Mouse (Mus musculus) hindbrain, embryonic 12.5 days (tissue): ENCODE measurements around the gene Plch2. TPM values are rescaled to one million over a fixed set of nuclear protein-coding genes. Genes with fewer than 3 reads are reported as not detected.
A peak's percentile ranks its signal among the peaks of the same experiment; 100 is the strongest.

Experiments used
- ATAC-seq: fragments of 200-750 bp; cut with Nextera tagmentation; 2 replicates; pipeline ENCODE4 v1.8.0; 2017; ENCODE audit warnings: moderate TSS enrichment; ENCODE audit not compliant: low FRiP score
- H3K27ac ChIP-seq: fragments of 300-500 bp; sonication (generic); 2 replicates; pipeline ENCODE4 v1.5.1; 2016; ENCODE audit warnings: mild to moderate bottlenecking
- H3K27me3 ChIP-seq: fragments of 300-500 bp; sonication (generic); 2 replicates; pipeline ENCODE4 v1.6.1; 2016; ENCODE audit warnings: mild to moderate bottlenecking
- H3K36me3 ChIP-seq: fragments of 300-500 bp; sonication (generic); 2 replicates; pipeline ENCODE4 v1.6.1; 2016; ENCODE audit warnings: mild to moderate bottlenecking
- H3K4me1 ChIP-seq: fragments of 300-500 bp; sonication (generic); 2 replicates; pipeline ENCODE4 v1.6.1; 2016
- H3K4me2 ChIP-seq: fragments of 300-500 bp; sonication (generic); replicated peaks from 2 replicates; pipeline ENCODE4 v1.6.1; 2016; ENCODE audit warnings: mild to moderate bottlenecking
- H3K4me3 ChIP-seq: fragments of 300-500 bp; sonication (generic); 2 replicates; pipeline ENCODE4 v1.5.1; 2016; ENCODE audit warnings: mild to moderate bottlenecking
- H3K9ac ChIP-seq: fragments of 300-500 bp; sonication (generic); 2 replicates; pipeline ENCODE4 v1.6.1; 2016; ENCODE audit warnings: mild to moderate bottlenecking, moderate library complexity
- H3K9me3 ChIP-seq: fragments of 300-500 bp; sonication (generic); replicated peaks from 2 replicates; pipeline ENCODE4 v1.6.1; 2016; ENCODE audit warnings: mild to moderate bottlenecking
- WGBS: fragments of 180-500 bp; shearing (Covaris S2); methylation state at CpG from one replicate; pipeline ENCODE4 v1.1.7; 2016; 5-methylcytosine and 5-hydroxymethylcytosine counted together
- polyA plus RNA-seq: library from polyadenylated mRNA; unstranded; fragments of >200 nt; fragmentation: Nextera tagmentation; extraction: Ambion mirVana; gene quantifications from 2 replicates; pipeline ENCODE4 v1.2.1, GENCODE M21; 2016

The Plch2 gene
- polyA plus RNA-seq, 1 experiment from 2014 or later = 5.5 TPM

DNA sequence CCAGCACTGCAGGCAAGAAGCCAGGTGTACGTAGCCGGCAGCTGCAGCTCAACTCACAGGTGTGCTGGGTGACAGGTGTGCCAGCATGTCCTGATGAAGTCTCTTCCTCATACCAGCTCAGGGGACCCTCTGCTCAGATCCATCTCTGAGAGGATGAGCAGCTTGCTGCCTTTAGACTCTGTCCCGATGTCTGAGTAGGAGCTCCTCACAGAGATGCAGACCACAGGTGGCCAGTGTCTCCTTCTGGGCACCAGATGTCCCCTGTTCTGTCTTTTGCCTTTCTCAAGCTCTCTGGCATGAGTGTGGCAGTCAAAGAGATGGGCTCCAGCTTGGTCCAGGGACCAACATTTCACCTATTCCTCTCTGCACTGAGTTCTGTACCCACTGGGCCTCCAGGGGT, 48.9 kb downstream of the Plch2 start:
- peaks cover 3% of the 10 kb centered on the region; the same call in 1 of the 2 replicates for H3K27me3 ChIP-seq
- no peak overlapping the region for H3K27ac ChIP-seq
- H3K4me3 ChIP-seq = no peak overlapping the region
- 87% methylated on average over 3 of the region's 3 CpGs for WGBS
- no peak overlapping the region for H3K4me2 ChIP-seq
- peaks cover 7% of the 10 kb centered on the region for H3K4me1 ChIP-seq
- no peaks in the 10 kb centered on the region for H3K9me3 ChIP-seq
- H3K9ac ChIP-seq = no peak overlapping the region
- ATAC-seq = no peak
- H3K36me3 ChIP-seq = no peaks in the 10 kb centered on the region

DNA sequence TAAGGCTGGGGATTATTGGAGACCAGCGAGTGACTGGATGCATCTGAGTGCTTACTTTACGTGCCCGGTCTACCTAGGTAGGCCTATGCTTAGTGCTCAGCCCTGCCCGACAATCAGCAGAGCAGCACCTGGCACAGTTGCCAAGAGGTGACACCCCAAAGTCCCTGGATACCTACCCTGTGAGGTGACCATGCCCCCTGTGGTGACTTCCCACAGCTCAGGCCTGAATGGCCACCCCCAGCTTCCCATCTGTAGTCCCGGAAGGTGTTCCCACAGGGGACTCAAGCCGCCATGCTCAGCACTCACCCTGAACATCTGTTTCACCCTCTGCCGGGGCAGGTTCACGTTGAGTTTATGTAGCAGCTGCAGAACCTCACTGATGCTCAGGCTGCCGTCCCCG, 50.3 kb downstream of the Plch2 start:
- Histone ChIP-seq H3K9me3 (no peaks in the 10 kb centered on the region), H3K4me1 (peaks cover 5% of the 10 kb centered on the region; the same call in 1 of the 2 replicates), H3K4me3 (no peak overlapping the region), H3K9ac (no peak overlapping the region), H3K27ac (no peak overlapping the region), H3K4me2 (no peak overlapping the region), H3K36me3 (no peaks in the 10 kb centered on the region), H3K27me3 (peaks cover 3% of the 10 kb centered on the region; the same call in 1 of the 2 replicates)
- WGBS = 49% methylated on average over 10 of the region's 10 CpGs
- ATAC-seq = no peak

DNA sequence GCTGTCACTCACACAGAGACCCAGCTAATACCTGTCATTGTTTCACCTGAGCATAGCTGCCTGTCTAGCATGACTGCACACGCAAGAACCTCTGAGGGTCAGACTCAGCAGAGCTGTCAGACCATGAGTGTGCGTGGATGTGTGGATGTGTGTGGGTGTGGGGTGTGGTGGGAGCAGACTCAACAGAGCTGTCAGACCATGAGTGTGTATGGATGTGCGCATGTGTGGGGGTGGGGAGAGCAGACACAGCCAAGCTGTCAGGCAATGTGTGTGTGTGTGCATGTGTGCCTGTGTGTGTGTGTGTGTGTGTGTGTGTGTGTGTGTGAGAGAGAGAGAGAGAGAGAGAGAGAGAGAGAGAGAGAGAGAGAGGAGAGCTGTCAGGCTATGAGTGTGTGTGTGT, 51.3 kb downstream of the Plch2 start:
- peaks cover 7% of the 10 kb centered on the region for H3K27me3 ChIP-seq
- H3K9ac ChIP-seq = peak overlapping the region; percentile 6; the same call in 1 of the 2 replicates
- H3K4me1 ChIP-seq = peaks cover 5% of the 10 kb centered on the region; the same call in 1 of the 2 replicates
- no peak overlapping the region for H3K4me2 ChIP-seq
- WGBS = 93% methylated on average over 3 of the region's 3 CpGs
- H3K9me3 ChIP-seq = no peaks in the 10 kb centered on the region
- no peaks in the 10 kb centered on the region for H3K36me3 ChIP-seq
- no peak overlapping the region for H3K4me3 ChIP-seq
- H3K27ac ChIP-seq = no peak overlapping the region
- ATAC-seq = no peak

DNA sequence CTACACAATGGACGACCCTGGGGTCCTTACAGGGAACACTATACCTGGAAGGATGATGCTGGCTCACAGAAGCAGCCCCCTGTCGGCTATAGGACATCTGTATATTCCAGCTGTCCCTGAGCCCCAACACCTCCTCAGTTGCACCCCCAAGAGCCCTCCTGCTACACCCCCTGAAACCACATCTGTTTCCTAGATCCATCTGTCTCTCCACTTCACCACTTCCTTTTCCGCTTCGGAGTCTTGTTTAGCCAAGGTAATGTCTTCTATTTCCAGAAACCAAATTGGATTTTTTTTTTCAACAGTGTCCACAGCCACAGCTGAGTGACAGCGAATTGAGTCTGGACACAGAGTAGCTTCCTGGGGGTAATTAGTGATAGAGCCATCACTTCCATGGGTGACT, 57.2 kb downstream of the Plch2 start:
- WGBS = 81% methylated on average over 5 of the region's 5 CpGs
- ATAC-seq = no peak
- Histone ChIP-seq H3K27ac (no peak overlapping the region), H3K9ac (no peak overlapping the region), H3K9me3 (no peaks in the 10 kb centered on the region), H3K4me1 (peaks cover 20% of the 10 kb centered on the region), H3K36me3 (no peaks in the 10 kb centered on the region), H3K27me3 (peaks cover 7% of the 10 kb centered on the region; the same call in 1 of the 2 replicates), H3K4me2 (no peak overlapping the region), H3K4me3 (no peak overlapping the region)

DNA sequence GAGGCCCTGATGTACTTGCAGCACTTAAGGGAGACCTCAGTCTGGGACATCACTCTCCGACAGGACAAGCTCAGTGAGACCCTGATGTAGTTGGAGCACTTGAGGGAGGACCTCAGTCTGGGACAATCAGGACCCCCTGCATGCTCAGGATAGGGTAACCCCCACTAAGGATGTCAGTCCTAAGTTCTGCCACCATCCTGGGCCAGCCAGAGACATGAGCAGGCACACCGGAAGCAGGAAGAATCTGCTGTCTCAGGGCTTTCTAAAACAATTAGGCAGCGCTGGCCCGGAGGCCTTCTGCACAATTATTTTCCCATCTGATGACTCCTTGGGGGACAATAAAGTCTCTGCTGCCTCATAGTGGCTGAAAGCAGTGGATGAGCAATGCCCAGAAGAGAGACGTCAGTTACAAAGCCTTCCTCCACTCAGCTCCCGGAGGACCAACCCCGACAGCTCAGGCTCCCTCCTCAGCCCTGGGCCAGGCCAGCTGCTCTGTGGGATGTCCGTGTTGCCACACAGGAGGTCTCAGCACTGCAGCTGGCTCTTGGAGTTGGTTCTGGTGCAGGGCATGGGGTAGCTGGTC, 59.9 kb downstream of the Plch2 start:
- Histone ChIP-seq H3K36me3 (no peaks in the 10 kb centered on the region), H3K4me2 (no peak overlapping the region), H3K4me3 (no peak overlapping the region), H3K4me1 (peaks cover 24% of the 10 kb centered on the region), H3K9ac (0 out of 2 replicates have a peak overlapping the region, but pooled peaks have one; percentile 20), H3K27me3 (peaks cover 7% of the 10 kb centered on the region; the same call in 1 of the 2 replicates), H3K9me3 (no peaks in the 10 kb centered on the region), H3K27ac (0 out of 2 replicates have a peak overlapping the region, but pooled peaks have one; percentile 30)
- WGBS = 26% methylated on average over 8 of the region's 8 CpGs
- ATAC-seq = peak; percentile 56; the same call in 1 of the 2 replicates

DNA sequence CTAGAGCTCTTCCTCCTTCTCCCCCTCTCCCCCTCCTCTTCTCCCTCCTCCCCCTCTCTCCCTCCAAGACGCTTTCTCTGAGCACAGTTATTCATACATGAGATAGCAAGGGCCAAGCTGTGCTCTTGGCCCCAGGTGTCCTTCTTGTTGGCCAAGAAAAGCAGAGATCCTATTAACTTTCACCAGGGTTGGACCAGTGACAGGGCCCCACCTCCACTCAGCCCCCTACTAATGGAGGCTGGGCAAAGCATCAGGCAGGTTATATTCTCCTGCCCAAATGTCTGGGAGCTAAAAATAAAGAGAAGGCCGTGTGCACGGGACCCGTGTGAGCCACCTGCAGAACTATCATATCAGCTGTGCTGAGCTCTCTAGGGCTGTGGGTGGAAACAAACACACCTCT, 61.7 kb downstream of the Plch2 start:
- H3K4me2 ChIP-seq = no peak overlapping the region
- H3K9me3 ChIP-seq = no peaks in the 10 kb centered on the region
- H3K27me3 ChIP-seq = peaks cover 7% of the 10 kb centered on the region; the same call in 1 of the 2 replicates
- WGBS = 77% methylated on average over 4 of the region's 4 CpGs
- H3K4me1 ChIP-seq = peaks cover 19% of the 10 kb centered on the region
- H3K36me3 ChIP-seq = no peaks in the 10 kb centered on the region
- no peak overlapping the region for H3K4me3 ChIP-seq
- no peak overlapping the region for H3K27ac ChIP-seq
- ATAC-seq = no peak
- no peak overlapping the region for H3K9ac ChIP-seq

DNA sequence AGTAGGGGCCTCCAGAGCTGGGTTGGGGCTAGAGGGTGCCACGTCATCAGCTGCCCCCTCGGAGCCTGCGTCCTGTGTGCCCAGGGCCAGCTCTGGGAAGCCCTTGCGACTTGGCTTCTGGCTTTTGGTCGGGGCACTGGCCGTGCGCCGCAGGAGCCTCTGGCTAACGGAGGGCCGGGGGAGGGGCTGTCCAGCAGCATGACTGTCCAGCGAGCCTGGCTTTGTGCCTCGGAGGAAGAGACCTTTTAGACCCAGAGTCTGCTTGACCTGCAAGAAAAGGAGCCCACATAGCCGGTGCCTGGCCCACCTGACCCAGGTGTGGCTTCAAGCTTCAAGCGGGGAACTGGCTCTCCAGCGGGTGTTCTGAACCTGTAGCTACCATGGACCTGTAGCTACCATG, 69.8 kb downstream of the Plch2 start:
- no peak overlapping the region for H3K4me3 ChIP-seq
- H3K36me3 ChIP-seq = no peaks in the 10 kb centered on the region
- H3K4me1 ChIP-seq = peaks cover 19% of the 10 kb centered on the region
- no peak overlapping the region for H3K27ac ChIP-seq
- WGBS = 64% methylated on average over 15 of the region's 15 CpGs
- no peak overlapping the region for H3K9ac ChIP-seq
- no peaks in the 10 kb centered on the region for H3K9me3 ChIP-seq
- no peak overlapping the region for H3K4me2 ChIP-seq
- peaks cover 21% of the 10 kb centered on the region; the same call in 1 of the 2 replicates for H3K27me3 ChIP-seq
- ATAC-seq = no peak

DNA sequence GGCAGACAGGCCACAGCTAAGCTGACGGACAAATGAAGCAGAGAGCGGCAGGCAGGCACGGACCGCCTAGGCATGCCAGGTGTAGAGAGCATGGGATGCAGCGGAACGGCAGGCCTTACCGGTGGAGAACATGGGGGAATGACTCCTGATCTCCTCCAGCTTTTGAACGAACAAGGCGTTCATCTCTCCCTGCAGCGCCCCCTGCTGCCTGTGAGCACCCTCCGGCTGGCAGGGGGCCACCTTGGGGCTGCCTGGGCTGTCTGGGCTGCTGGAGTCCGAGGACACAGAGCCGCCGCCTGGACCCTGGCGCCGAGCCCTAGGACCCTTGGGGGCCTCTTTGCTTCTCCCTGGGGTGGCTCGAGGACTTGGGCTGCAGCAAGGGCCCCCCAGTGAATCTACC, 70.5 kb downstream of the Plch2 start:
- no peaks in the 10 kb centered on the region for H3K9me3 ChIP-seq
- H3K4me1 ChIP-seq = peaks cover 21% of the 10 kb centered on the region
- 0 out of 2 replicates have a peak overlapping the region, but pooled peaks have one; percentile 29 for H3K9ac ChIP-seq
- H3K36me3 ChIP-seq = peaks cover 4% of the 10 kb centered on the region
- H3K27ac ChIP-seq = no peak overlapping the region
- 24% methylated on average over 17 of the region's 17 CpGs for WGBS
- no peak overlapping the region for H3K4me3 ChIP-seq
- H3K4me2 ChIP-seq = peak overlapping the region; percentile 27; the same call in 1 of the 2 replicates
- ATAC-seq = no peak
- peaks cover 19% of the 10 kb centered on the region; the same call in 1 of the 2 replicates for H3K27me3 ChIP-seq

DNA sequence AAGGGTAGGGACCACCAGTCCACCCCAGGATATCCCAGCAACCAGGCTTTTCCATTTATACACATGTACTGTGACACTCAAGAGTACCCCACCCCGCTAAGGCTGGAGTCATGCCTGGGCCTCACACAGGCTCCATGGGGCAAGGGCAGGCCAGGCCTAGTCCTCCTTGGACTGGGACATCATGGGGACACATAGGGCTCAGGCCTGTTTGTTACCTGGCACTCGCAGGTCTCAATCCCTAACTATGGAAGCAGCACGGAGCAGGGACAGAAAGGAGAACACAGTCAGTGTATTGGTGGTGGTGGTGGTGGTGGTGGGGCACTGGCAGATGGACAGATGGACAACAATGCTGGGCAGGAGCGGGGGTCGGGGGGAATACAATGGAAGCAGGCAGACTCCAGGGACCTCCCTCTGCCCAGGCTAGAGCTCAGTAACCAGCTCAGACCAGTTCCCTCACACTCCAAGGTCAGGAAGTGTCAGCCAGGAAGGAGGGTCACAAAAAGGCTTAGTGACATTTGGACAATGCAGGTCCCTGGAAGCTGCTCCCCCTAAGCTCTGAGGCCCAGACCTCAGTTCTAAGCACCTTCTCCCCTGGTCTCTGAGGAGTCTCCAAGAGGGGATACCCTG, 71.3 kb downstream of the Plch2 start:
- Histone ChIP-seq H3K4me3 (no peak overlapping the region), H3K9me3 (no peaks in the 10 kb centered on the region), H3K27ac (no peak overlapping the region), H3K27me3 (peaks cover 18% of the 10 kb centered on the region; the same call in 1 of the 2 replicates), H3K4me1 (peaks cover 21% of the 10 kb centered on the region), H3K9ac (0 out of 2 replicates have a peak overlapping the region, but pooled peaks have one; percentile 29), H3K36me3 (peaks cover 12% of the 10 kb centered on the region), H3K4me2 (no peak overlapping the region)
- 57% methylated on average over 5 of the region's 5 CpGs for WGBS
- no peak for ATAC-seq

DNA sequence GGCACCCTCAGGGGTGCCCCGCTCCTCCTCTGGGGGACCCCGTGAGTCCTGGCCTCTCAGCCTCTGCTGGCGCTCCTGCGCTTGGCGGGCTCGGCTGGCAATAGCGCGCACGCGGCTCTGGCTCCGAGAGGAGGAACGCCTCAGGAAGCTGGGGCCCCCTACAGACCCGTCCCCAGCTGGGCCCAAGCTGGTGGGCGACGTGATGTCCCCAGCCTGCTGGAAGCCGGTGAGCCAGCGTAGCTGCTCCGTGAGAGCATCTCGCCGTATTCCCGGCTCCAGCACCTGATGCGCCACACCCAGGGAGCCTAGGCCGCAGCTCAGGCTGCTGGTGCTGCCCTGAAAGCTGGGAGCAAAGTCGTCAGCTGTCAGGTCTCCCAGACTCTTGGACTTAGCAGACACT, 72.8 kb downstream of the Plch2 start:
- Histone ChIP-seq H3K4me2 (no peak overlapping the region; the same call in 1 of the 2 replicates), H3K36me3 (peaks cover 27% of the 10 kb centered on the region), H3K4me3 (no peak overlapping the region), H3K4me1 (peaks cover 21% of the 10 kb centered on the region), H3K27me3 (peaks cover 18% of the 10 kb centered on the region; the same call in 1 of the 2 replicates), H3K27ac (no peak overlapping the region), H3K9me3 (no peaks in the 10 kb centered on the region), H3K9ac (0 out of 2 replicates have a peak overlapping the region, but pooled peaks have one; percentile 36)
- no peak for ATAC-seq
- WGBS = 26% methylated on average over 24 of the region's 24 CpGs

DNA sequence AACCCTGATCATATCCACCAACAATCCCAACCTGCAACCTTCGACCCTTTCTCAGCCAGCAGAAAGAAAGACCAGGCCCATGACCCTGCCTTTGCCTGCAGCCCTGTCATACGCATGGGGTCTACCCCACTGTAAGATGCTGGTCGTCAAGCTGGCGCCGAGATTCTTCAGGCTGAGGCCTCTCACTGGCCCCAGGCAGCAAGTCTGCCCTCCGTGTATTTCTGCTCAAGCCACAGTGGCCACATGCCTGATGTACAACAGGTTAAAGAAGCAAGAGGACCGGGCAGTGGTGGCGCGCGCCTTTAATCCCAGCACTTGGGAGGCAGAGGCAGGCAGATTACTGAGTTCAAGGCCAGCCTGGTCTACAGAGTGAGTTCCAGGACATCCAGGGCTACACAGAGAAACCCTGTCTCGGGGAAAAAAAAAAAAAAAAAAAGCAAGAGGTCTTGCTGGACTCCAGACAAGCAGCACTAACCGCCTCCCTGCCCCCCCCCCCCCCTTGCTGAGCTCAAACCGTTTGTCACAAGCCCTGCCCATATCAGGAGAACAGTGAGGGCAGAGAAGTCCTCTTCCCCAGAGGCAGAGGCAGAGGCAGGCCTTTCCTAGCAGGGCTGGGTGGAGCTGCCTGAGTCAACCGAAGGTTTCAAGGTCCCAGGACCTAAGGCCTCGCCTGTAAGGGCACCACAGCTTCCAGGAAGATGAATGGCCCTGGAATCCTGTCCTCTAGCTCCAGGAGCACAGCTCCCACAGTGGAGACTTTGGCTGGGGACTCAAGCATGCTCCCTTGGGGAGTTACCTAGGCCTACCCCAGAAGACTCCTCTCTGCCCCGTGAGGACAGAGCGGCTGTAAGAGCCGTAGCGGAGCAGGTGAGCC, 74.1 kb downstream of the Plch2 start:
- WGBS = 76% methylated on average over 19 of the region's 19 CpGs
- H3K4me3 ChIP-seq = no peak overlapping the region
- peaks cover 21% of the 10 kb centered on the region for H3K4me1 ChIP-seq

DNA sequence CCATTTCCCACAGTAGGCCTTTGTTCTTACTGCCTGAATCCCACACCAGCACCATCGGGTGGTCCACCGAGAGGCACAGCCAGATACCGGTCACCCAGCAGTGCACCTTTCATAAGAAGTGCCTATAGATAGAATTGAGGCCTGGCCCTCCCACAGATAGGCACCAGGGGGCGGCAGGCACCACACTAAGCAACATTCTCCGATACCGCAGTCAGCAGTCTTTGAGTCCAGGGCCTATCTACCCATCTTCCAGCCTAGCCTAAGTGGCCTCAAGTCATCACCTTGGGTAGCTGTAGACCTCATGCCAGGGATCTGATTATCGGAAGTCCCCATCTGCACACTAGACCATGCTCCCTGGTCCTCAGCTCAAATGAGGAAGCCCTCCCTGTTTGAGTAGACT, 75.1 kb downstream of the Plch2 start:
- Histone ChIP-seq H3K36me3 (peaks cover 50% of the 10 kb centered on the region), H3K27ac (no peak overlapping the region), H3K4me1 (peaks cover 21% of the 10 kb centered on the region), H3K4me2 (no peak overlapping the region), H3K27me3 (peaks cover 18% of the 10 kb centered on the region; the same call in 1 of the 2 replicates), H3K4me3 (no peak overlapping the region), H3K9me3 (no peaks in the 10 kb centered on the region), H3K9ac (no peak overlapping the region)
- 49% methylated on average over 7 of the region's 7 CpGs for WGBS
- ATAC-seq = peak; percentile 49

More for the DNA sequence above, 74.1 kb downstream of the Plch2 start:
- peaks cover 18% of the 10 kb centered on the region; the same call in 1 of the 2 replicates for H3K27me3 ChIP-seq
- H3K9ac ChIP-seq = peak overlapping the region; percentile 13; the same call in 1 of the 2 replicates
- H3K9me3 ChIP-seq = no peaks in the 10 kb centered on the region
- no peak overlapping the region for H3K4me2 ChIP-seq
- no peak overlapping the region for H3K27ac ChIP-seq
- ATAC-seq = no peak
- H3K36me3 ChIP-seq = peaks cover 40% of the 10 kb centered on the region
